In genomic region chr15:5514217-5514616, GRCm38 (mm10) we compare ENCODE assay signal across 13 mouse cellular contexts.
A peak's percentile ranks its signal among the peaks of the same experiment; 100 is the strongest.
DNase-seq lines count a peak whose midpoint lies in the region; ATAC-seq and TF ChIP-seq lines count a peak whose summit lies in the region.
"Had no signal": no experiment of that assay in that cellular context is flagged by ENCODE, and none has a peak within 500 bp of the region (broad histone marks: within the 10 kb centered on the region; RNA-seq: fewer than 3 reads in every experiment).

No protein-coding gene starts in this region.

- DNase-seq in B cell, adult 2 months: peak; percentile 23 to 24
- peak; percentile 34 for DNase-seq in CH12.LX (ENCODE audit: extremely low read depth)
- no peak for DNase-seq in stomach, postnatal 0 days (ENCODE audit: low spot score)
- DNase-seq in heart, postnatal 14 days: no peak
- DNase-seq in heart, adult 11 months: no peak
- DNase-seq in kidney, postnatal 4 days: no peak
- DNase-seq: spleen, adult 18-20 months had no signal

- peak overlapping the region; percentile 55 for H3K4me2 ChIP-seq in CH12.LX (ENCODE audit: insufficient read depth, low read depth, poor library complexity, severe bottlenecking)
- no peak overlapping the region for H3K4me2 ChIP-seq in stomach, postnatal 0 days (replicated peaks; ENCODE audit: low read depth)
- H3K4me2 ChIP-seq: heart, embryonic 15.5 days; liver, embryonic 15.5 days; midbrain, embryonic 12.5 days had no signal

- dilution Hi-C loops in CH12.LX (cut with MboI; ENCODE audit: extremely low pct_ligation_motif_present, extremely low pct_unique_long_range_greater_than_20kb, low sequenced_read_pairs): no loop called here

- no peak for TF ChIP-seq POLR2A in CH12.LX (IDR thresholded peaks at IDR 0.05; ENCODE audit: low read depth, low read length)

- in situ Hi-C loops in CH12.LX (cut with MboI; ENCODE audit: low pct_ligation_motif_present, low pct_unique_long_range_greater_than_20kb, low sequenced_read_pairs): no loop called here

- peaks cover 15 to 53% of the 10 kb centered on the region in 2 experiments for H3K4me1 ChIP-seq in CH12.LX (ENCODE audit: control insufficient read depth in 1 of 2, insufficient read depth in 2 of 2)
- H3K4me1 ChIP-seq in stomach, postnatal 0 days (replicated peaks; ENCODE audit: control insufficient read depth, insufficient read depth): no peaks in the 10 kb centered on the region
- H3K4me1 ChIP-seq: heart, embryonic 15.5 days; liver, embryonic 15.5 days; midbrain, embryonic 12.5 days had no signal

- TF ChIP-seq EP300 in CH12.LX (IDR thresholded peaks at IDR 0.05; ENCODE audit: low read length): no peak
- no peak for TF ChIP-seq EP300 in stomach, postnatal 0 days (optimal IDR thresholded peaks at IDR 0.05)

- no peak overlapping the region for H3K4me3 ChIP-seq in CH12.LX (replicated peaks in 1 of 3; ENCODE audit: low read depth in 2 of 3, low read length in 2 of 3, poor library complexity in 1 of 3)
- H3K4me3 ChIP-seq in stomach, postnatal 0 days (ENCODE audit: low read depth, low read length): no peak overlapping the region
- H3K4me3 ChIP-seq: heart, embryonic 15.5 days; liver, embryonic 15.5 days; midbrain, embryonic 12.5 days had no signal

- H3K79me2 ChIP-seq in CH12.LX (replicated peaks; ENCODE audit: control insufficient read depth, extremely low read depth, insufficient read depth, poor library complexity, severe bottlenecking): no peaks in the 10 kb centered on the region

- H3K9me3 ChIP-seq in CH12.LX (replicated peaks; ENCODE audit: low read length): no peaks in the 10 kb centered on the region
- no peaks in the 10 kb centered on the region for H3K9me3 ChIP-seq in stomach, postnatal 0 days (ENCODE audit: control insufficient read depth, low read length)
- H3K9me3 ChIP-seq: heart, embryonic 15.5 days; liver, embryonic 15.5 days; midbrain, embryonic 12.5 days had no signal

- H3K9ac ChIP-seq in CH12.LX (ENCODE audit: insufficient read depth, low read depth): no peak overlapping the region
- no peak overlapping the region for H3K9ac ChIP-seq in stomach, postnatal 0 days (ENCODE audit: low read length)
- H3K9ac ChIP-seq: heart, embryonic 15.5 days; liver, embryonic 15.5 days; midbrain, embryonic 12.5 days had no signal

- intact Hi-C loops in heart, postnatal 14 days (cut with DNase I): no loop called here

- ATAC-seq in common myeloid progenitor, adult 5-6 weeks (replicated peaks; ENCODE audit: low read depth, poor library complexity, severe bottlenecking): peak; percentile 82
- ATAC-seq in neutrophil, adult 5-6 weeks (ENCODE audit: extremely low read depth, insufficient number of reproducible peaks, low FRiP score, poor library complexity, severe bottlenecking): 0 out of 2 replicates have a peak, but pooled peaks have one; percentile 22
- ATAC-seq in stomach, postnatal 0 days (ENCODE audit: low FRiP score, low TSS enrichment): no peak
- ATAC-seq: intestine, postnatal 0 days had no signal

- TF ChIP-seq CTCF in CH12.LX (conservative IDR thresholded peaks at IDR 0.05 in 1 of 2, IDR thresholded peaks at IDR 0.05 in 1 of 2; ENCODE audit: low read depth in 2 of 2, low read length in 2 of 2): no peak
- no peak for TF ChIP-seq CTCF in stomach, postnatal 0 days (IDR thresholded peaks at IDR 0.05; ENCODE audit: low read depth)

- no peak overlapping the region; the same call in 1 of the 2 replicates for H3K27ac ChIP-seq in CH12.LX (ENCODE audit: insufficient read depth, low read depth)
- H3K27ac ChIP-seq in stomach, postnatal 0 days (replicated peaks): no peak overlapping the region
- H3K27ac ChIP-seq: heart, embryonic 15.5 days; liver, embryonic 15.5 days; midbrain, embryonic 12.5 days had no signal

- no peak for TF ChIP-seq RAD21 in CH12.LX (IDR thresholded peaks at IDR 0.05; ENCODE audit: low read depth, low read length)

- no peaks in the 10 kb centered on the region for H3K36me3 ChIP-seq in CH12.LX (replicated peaks in 1 of 2; ENCODE audit: control insufficient read depth in 1 of 2, insufficient read depth in 1 of 2, low read length in 1 of 2)
- no peaks in the 10 kb centered on the region for H3K36me3 ChIP-seq in stomach, postnatal 0 days (ENCODE audit: control insufficient read depth, insufficient read depth, low read length)
- H3K36me3 ChIP-seq: heart, embryonic 15.5 days; liver, embryonic 15.5 days; midbrain, embryonic 12.5 days had no signal

- WGBS in stomach, postnatal 0 days: 36% methylated on average over 4 of the region's 4 CpGs

- no peaks in the 10 kb centered on the region for H3K27me3 ChIP-seq in CH12.LX (replicated peaks)
- H3K27me3 ChIP-seq in stomach, postnatal 0 days (ENCODE audit: control insufficient read depth, insufficient read depth, low read length): no peaks in the 10 kb centered on the region
- H3K27me3 ChIP-seq: heart, embryonic 15.5 days; liver, embryonic 15.5 days; midbrain, embryonic 12.5 days had no signal

TF ChIP-seq in CH12.LX, 34 proteins besides CTCF, POLR2A, EP300 and RAD21:
- no peak for TF ChIP-seq MAX (IDR thresholded peaks at IDR 0.05; ENCODE audit: low read length)
- TF ChIP-seq MXI1 (IDR thresholded peaks at IDR 0.05; ENCODE audit: low read depth, low read length): no peak
- 0 out of 2 replicates have a peak, but pooled peaks have one; percentile 49 for TF ChIP-seq MAFK (IDR thresholded peaks at IDR 0.05; ENCODE audit: insufficient replicate concordance, low read length)
- peak; percentile 38; the same call in 1 of the 2 replicates for TF ChIP-seq BHLHE40 (IDR thresholded peaks at IDR 0.05; ENCODE audit: low read depth, low read length)

Comparison
In these comparisons a context has a peak if more than half of its experiments do, and no peak if none do; other contexts are left out.
1. DNase-seq: peak in B cell, adult 2 months (2 of 2) and CH12.LX (single experiment); none in stomach, postnatal 0 days (single experiment), heart, postnatal 14 days (0 of 2), heart, adult 11 months (single experiment) and kidney, postnatal 4 days (0 of 2).